Mouse (Mus musculus): ENCODE measurements around the gene Bcl7a. TPM values are rescaled to one million over a fixed set of nuclear protein-coding genes. Genes with fewer than 3 reads are reported as not detected.

Bcl7a gene
- polyA plus RNA-seq, 1 experiment from 2014 or later, result 15.5 TPM

DNA sequence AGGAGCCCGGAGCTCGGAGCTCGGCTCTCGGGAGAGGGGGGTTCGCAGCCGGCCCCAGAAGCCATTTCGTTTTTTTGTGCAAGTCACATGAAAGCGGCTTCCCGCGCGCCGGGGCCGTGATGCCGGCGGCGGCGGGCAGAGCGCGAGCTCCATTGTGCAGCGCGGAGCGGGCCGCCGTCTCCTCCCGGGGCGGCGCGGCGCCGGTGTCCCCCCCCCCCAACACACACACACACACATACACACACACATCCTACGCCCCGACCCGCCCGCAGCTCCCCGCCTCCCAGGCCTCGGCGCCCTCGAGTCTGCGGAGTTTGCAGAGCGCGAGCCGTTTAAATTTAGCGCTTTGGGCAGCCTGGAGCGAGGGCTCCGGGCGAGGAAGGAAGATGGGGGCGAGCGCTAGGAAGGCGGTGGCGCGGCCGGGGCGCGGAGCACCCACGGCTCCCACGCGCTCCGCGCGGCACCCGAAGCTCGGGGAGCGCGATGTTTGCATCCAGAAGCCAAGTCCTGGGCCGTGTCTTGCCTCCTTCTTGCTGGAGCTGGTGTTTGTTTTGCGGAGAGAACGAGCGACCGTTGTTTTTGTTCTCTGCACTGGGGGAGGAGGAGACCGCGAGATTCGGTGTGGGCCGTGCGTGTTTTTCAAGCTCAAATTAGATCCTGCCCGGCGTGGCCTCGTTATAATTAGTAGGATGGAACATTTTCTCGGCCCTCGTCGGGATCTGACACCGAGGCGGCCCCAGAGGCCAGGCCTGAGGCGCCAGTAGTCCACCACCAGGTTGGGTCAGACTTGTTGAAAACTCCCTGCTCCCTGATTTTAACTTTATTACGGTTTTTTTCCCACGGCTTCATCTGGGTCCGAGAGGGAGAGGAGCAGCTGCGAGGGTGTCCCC is 1.6 kb downstream of the Bcl7a start:
- H3K9ac ChIP-seq (ENCODE audit: low read length), result peak overlapping the region; percentile 98
- H3K27me3 ChIP-seq (ENCODE audit: control insufficient read depth, insufficient read depth, low read length), result no peaks in the 10 kb centered on the region
- H3K9me3 ChIP-seq (replicated peaks; ENCODE audit: control insufficient read depth, low read length), result no peaks in the 10 kb centered on the region
- H3K4me3 ChIP-seq (ENCODE audit: low read length), result peak overlapping the region; percentile 89
- peak; percentile 47 for ATAC-seq (replicated peaks; ENCODE audit: extremely low read depth, insufficient read depth, low FRiP score)
- H3K4me1 ChIP-seq (ENCODE audit: control insufficient read depth, insufficient read depth, low read length), result peaks cover 26% of the 10 kb centered on the region
- H3K4me2 ChIP-seq (ENCODE audit: low read depth, low read length), result peak overlapping the region; percentile 69
- H3K36me3 ChIP-seq (ENCODE audit: control insufficient read depth, insufficient read depth), result no peaks in the 10 kb centered on the region
- under 1% methylated on average over 85 of the region's 87 CpGs for WGBS
- H3K27ac ChIP-seq (ENCODE audit: low read length), result peak overlapping the region; percentile 99

DNA sequence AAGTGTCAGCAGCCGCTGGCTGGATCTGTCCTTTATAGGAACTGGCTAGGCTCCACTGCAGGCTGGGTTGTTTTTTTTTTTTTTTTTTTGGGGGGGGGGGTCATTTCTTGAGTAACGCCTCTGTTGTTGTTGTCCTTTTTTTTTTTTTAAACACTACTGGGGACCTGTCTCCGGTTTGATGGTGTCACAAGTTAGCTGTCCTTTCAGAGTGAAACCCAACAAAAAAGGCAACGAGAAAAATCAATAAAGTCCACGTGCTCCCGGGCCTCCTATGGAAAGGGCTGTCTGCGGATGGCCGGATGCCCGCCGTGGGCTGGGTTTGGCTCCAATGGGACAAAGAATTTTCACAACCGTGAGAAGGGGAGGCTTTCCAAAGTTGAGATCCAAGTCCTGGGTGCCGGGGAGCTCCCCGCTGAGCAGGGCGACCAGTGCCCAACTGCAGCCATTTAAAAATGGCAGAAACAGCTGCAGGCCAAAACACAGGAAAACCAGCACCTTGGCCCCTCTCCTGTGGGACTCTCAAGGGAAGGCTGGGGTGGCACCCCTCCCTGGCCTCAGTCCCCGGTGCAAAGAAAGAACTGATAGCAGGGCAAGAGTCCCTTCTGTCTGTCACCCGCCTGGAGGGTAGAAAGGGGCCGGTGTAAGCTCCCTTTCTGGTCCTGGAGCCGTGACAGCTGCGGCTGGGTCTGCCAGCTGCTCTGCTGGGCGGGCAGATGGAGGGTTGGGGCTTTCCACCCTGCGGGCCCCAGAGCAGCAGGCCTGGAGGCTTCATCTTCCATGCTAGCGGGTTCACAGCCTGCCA is 2.4 kb downstream of the Bcl7a start:
- 1% methylated on average over 22 of the region's 22 CpGs for WGBS
- H3K36me3 ChIP-seq (ENCODE audit: control insufficient read depth, insufficient read depth), result no peaks in the 10 kb centered on the region
- ATAC-seq (replicated peaks; ENCODE audit: extremely low read depth, insufficient read depth, low FRiP score), result peak; percentile 21
- peak overlapping the region; percentile 99 for H3K27ac ChIP-seq (ENCODE audit: low read length)
- peak overlapping the region; percentile 69 for H3K4me2 ChIP-seq (ENCODE audit: low read depth, low read length)
- H3K9ac ChIP-seq (ENCODE audit: low read length), result peak overlapping the region; percentile 98
- no peaks in the 10 kb centered on the region for H3K9me3 ChIP-seq (replicated peaks; ENCODE audit: control insufficient read depth, low read length)
- H3K4me1 ChIP-seq (ENCODE audit: control insufficient read depth, insufficient read depth, low read length), result peaks cover 33% of the 10 kb centered on the region
- no peaks in the 10 kb centered on the region for H3K27me3 ChIP-seq (ENCODE audit: control insufficient read depth, insufficient read depth, low read length)
- peak overlapping the region; percentile 89 for H3K4me3 ChIP-seq (ENCODE audit: low read length)

DNA sequence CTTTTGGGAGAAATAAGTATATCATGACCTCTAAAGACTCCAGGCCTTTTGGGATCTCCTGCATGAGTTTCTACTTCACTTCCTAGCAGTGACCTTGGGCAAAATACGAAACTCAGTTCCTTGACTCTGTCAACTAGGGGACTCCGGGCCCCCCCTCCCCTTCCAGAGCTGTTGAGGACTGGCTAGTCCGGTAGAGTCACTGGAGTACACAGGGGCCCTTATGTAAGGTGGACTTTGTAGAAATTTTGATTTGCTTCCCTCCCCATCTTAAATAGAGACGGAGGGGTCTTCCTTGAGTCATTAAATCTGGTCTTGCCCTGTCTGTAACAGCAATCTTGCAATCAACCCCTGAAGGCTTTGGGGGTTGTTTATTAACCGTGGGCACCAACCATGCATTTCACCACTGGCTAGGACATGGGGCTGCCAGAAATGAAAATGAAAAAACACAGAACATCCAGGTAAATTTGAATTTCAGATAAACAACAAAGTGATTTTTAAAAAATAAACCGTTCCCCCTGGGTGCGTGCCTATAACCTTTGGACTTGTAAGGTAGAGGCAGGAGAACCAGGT is 3.2 kb downstream of the Bcl7a start:
- Histone ChIP-seq H3K9me3 (replicated peaks; ENCODE audit: control insufficient read depth, low read length) (no peaks in the 10 kb centered on the region), H3K27me3 (ENCODE audit: control insufficient read depth, insufficient read depth, low read length) (no peaks in the 10 kb centered on the region), H3K27ac (ENCODE audit: low read length) (peak overlapping the region; percentile 99), H3K9ac (ENCODE audit: low read length) (peak overlapping the region; percentile 98), H3K4me1 (ENCODE audit: control insufficient read depth, insufficient read depth, low read length) (peaks cover 33% of the 10 kb centered on the region), H3K4me3 (ENCODE audit: low read length) (peak overlapping the region; percentile 89), H3K4me2 (ENCODE audit: low read depth, low read length) (peak overlapping the region; percentile 69), H3K36me3 (ENCODE audit: control insufficient read depth, insufficient read depth) (no peaks in the 10 kb centered on the region)
- WGBS, result 65% methylated on average over 7 of the region's 7 CpGs
- no peak for ATAC-seq (replicated peaks; ENCODE audit: extremely low read depth, insufficient read depth, low FRiP score)

- H3K4me1 ChIP-seq (ENCODE audit: control insufficient read depth, insufficient read depth, low read length), result peaks cover 37% of the 10 kb centered on the region
- no peak overlapping the region for H3K4me3 ChIP-seq (ENCODE audit: low read length)
- no peaks in the 10 kb centered on the region for H3K27me3 ChIP-seq (ENCODE audit: control insufficient read depth, insufficient read depth, low read length)
- H3K9ac ChIP-seq (ENCODE audit: low read length), result no peak overlapping the region
- H3K27ac ChIP-seq (ENCODE audit: low read length), result no peak overlapping the region
- H3K4me2 ChIP-seq (ENCODE audit: low read depth, low read length), result no peak overlapping the region
- WGBS, result 82% methylated on average over 2 of the region's 2 CpGs
- ATAC-seq (replicated peaks; ENCODE audit: extremely low read depth, insufficient read depth, low FRiP score), result no peak
- no peaks in the 10 kb centered on the region for H3K36me3 ChIP-seq (ENCODE audit: control insufficient read depth, insufficient read depth)
- no peaks in the 10 kb centered on the region for H3K9me3 ChIP-seq (replicated peaks; ENCODE audit: control insufficient read depth, low read length)
Observed at GRCm38 (mm10) chr5:123347985-123348384, 4.4 kb downstream of the Bcl7a start.

DNA sequence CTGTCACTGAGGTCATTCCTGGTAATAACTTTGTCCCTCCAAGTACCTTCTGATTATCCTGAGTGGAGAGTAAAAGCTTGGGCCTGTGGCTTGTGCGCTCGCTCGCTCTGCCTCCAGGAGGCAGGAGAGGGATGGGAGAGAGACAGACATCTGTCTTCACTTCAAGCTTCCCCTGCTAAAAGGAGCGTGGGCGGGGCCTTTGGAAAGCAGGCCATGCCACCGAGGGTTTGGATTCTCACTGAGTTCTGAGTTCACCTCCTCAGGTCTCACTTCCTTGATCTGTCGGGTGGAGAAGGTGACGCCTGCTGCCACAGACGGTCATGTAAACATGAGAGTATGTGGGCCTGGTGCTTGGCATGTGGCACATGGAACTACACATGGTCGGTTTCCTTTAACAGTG is 6.8 kb downstream of the Bcl7a start:
- Histone ChIP-seq H3K4me3 (ENCODE audit: low read length) (no peak overlapping the region), H3K27me3 (ENCODE audit: control insufficient read depth, insufficient read depth, low read length) (no peaks in the 10 kb centered on the region), H3K9me3 (replicated peaks; ENCODE audit: control insufficient read depth, low read length) (no peaks in the 10 kb centered on the region), H3K36me3 (ENCODE audit: control insufficient read depth, insufficient read depth) (no peaks in the 10 kb centered on the region), H3K4me1 (ENCODE audit: control insufficient read depth, insufficient read depth, low read length) (peaks cover 36% of the 10 kb centered on the region), H3K27ac (ENCODE audit: low read length) (peak overlapping the region; percentile 54), H3K9ac (ENCODE audit: low read length) (no peak overlapping the region), H3K4me2 (ENCODE audit: low read depth, low read length) (no peak overlapping the region)
- WGBS, result 42% methylated on average over 10 of the region's 10 CpGs
- ATAC-seq (replicated peaks; ENCODE audit: extremely low read depth, insufficient read depth, low FRiP score), result no peak

GRCm38 (mm10) chr5:123355918-123356317 is 12.3 kb downstream of the Bcl7a start:
- ATAC-seq (replicated peaks; ENCODE audit: extremely low read depth, insufficient read depth, low FRiP score), result no peak
- Histone ChIP-seq H3K36me3 (ENCODE audit: control insufficient read depth, insufficient read depth) (peaks cover 30% of the 10 kb centered on the region), H3K9ac (ENCODE audit: low read length) (no peak overlapping the region), H3K4me2 (ENCODE audit: low read depth, low read length) (no peak overlapping the region), H3K4me1 (ENCODE audit: control insufficient read depth, insufficient read depth, low read length) (peaks cover 8% of the 10 kb centered on the region), H3K27me3 (ENCODE audit: control insufficient read depth, insufficient read depth, low read length) (no peaks in the 10 kb centered on the region), H3K27ac (ENCODE audit: low read length) (no peak overlapping the region), H3K9me3 (replicated peaks; ENCODE audit: control insufficient read depth, low read length) (no peaks in the 10 kb centered on the region), H3K4me3 (ENCODE audit: low read length) (no peak overlapping the region)
- 79% methylated on average over 11 of the region's 11 CpGs for WGBS

- Histone ChIP-seq H3K4me1 (ENCODE audit: control insufficient read depth, insufficient read depth, low read length) (peaks cover 8% of the 10 kb centered on the region), H3K27ac (ENCODE audit: low read length) (no peak overlapping the region), H3K9ac (ENCODE audit: low read length) (no peak overlapping the region), H3K27me3 (ENCODE audit: control insufficient read depth, insufficient read depth, low read length) (no peaks in the 10 kb centered on the region), H3K4me3 (ENCODE audit: low read length) (no peak overlapping the region), H3K9me3 (replicated peaks; ENCODE audit: control insufficient read depth, low read length) (no peaks in the 10 kb centered on the region), H3K36me3 (ENCODE audit: control insufficient read depth, insufficient read depth) (peaks cover 42% of the 10 kb centered on the region), H3K4me2 (ENCODE audit: low read depth, low read length) (no peak overlapping the region)
- ATAC-seq (replicated peaks; ENCODE audit: extremely low read depth, insufficient read depth, low FRiP score), result no peak
- WGBS, result 87% methylated on average over 4 of the region's 4 CpGs
Observed at GRCm38 (mm10) chr5:123357253-123357652, 13.6 kb downstream of the Bcl7a start.

- Histone ChIP-seq H3K4me1 (ENCODE audit: control insufficient read depth, insufficient read depth, low read length) (peaks cover 10% of the 10 kb centered on the region), H3K27ac (ENCODE audit: low read length) (no peak overlapping the region), H3K4me2 (ENCODE audit: low read depth, low read length) (no peak overlapping the region), H3K4me3 (ENCODE audit: low read length) (no peak overlapping the region), H3K9ac (ENCODE audit: low read length) (no peak overlapping the region), H3K9me3 (replicated peaks; ENCODE audit: control insufficient read depth, low read length) (no peaks in the 10 kb centered on the region), H3K36me3 (ENCODE audit: control insufficient read depth, insufficient read depth) (peaks cover 49% of the 10 kb centered on the region), H3K27me3 (ENCODE audit: control insufficient read depth, insufficient read depth, low read length) (no peaks in the 10 kb centered on the region)
- 89% methylated on average over 6 of the region's 6 CpGs for WGBS
- ATAC-seq (replicated peaks; ENCODE audit: extremely low read depth, insufficient read depth, low FRiP score), result no peak
Observed at GRCm38 (mm10) chr5:123359431-123359830, 15.8 kb downstream of the Bcl7a start.
